Mouse (Mus musculus) megakaryocyte progenitor cell, adult 5-6 weeks (primary cell): ENCODE results near the gene Cebpa. TPM values are rescaled to one million over a fixed set of nuclear protein-coding genes. Genes with fewer than 3 reads are reported as not detected.
A peak's percentile ranks its signal among the peaks of the same experiment; 100 is the strongest.

ENCODE experiments used
- ATAC-seq: replicated peaks from 2 replicates; pipeline ENCODE4 v1.8.0; 2016; ENCODE audit warnings: mild to moderate bottlenecking, moderate TSS enrichment, inconsistent platforms; ENCODE audit not compliant: poor library complexity
- total RNA-seq, 2 experiments: library from RNA; stranded (forward) in 1 of 2; stranded (reverse) in 1 of 2; fragments of 157-497, 149-512 nt in 1 of 2; fragments of 200-1000 nt in 1 of 2; gene quantifications; 2 replicates each; pipeline versions ENCODE4 v1.2.3 to v1.2.4; 2015 to 2017

Cebpa gene
- total RNA-seq, 2 experiments from 2014 or later = 27.2 to 70.5 TPM

GRCm38 (mm10) chr7:35143864-35144618 lies 24.9 kb downstream of the Cebpa start:
- ATAC-seq = peak; percentile 15; the same call in 1 of the 2 replicates

- peak; percentile 35; the same call in 1 of the 2 replicates for ATAC-seq
Measured at GRCm38 (mm10) chr7:35145068-35145467, 26.0 kb downstream of the Cebpa start.

GRCm38 (mm10) chr7:35146269-35146668 lies 27.2 kb downstream of the Cebpa start:
- no peak for ATAC-seq

GRCm38 (mm10) chr7:35149616-35150433 lies 30.7 kb downstream of the Cebpa start:
- no peak for ATAC-seq

GRCm38 (mm10) chr7:35150860-35151259 lies 31.8 kb downstream of the Cebpa start:
- ATAC-seq = peak; percentile 69

GRCm38 (mm10) chr7:35154449-35154848 lies 35.4 kb downstream of the Cebpa start:
- 0 out of 2 replicates have a peak, but pooled peaks have one; percentile 3 for ATAC-seq

GRCm38 (mm10) chr7:35156561-35157477 lies 37.7 kb downstream of the Cebpa start:
- ATAC-seq = peak; percentile 68

GRCm38 (mm10) chr7:35157512-35157911 lies 38.4 kb downstream of the Cebpa start:
- ATAC-seq = peak; percentile 53

GRCm38 (mm10) chr7:35162443-35162842 lies 43.4 kb downstream of the Cebpa start:
- ATAC-seq = no peak

- no peak for ATAC-seq
Measured at GRCm38 (mm10) chr7:35163600-35163999, 44.5 kb downstream of the Cebpa start.

GRCm38 (mm10) chr7:35164131-35164530 lies 45.0 kb downstream of the Cebpa start:
- no peak for ATAC-seq

- ATAC-seq = peak; percentile 34
Measured at GRCm38 (mm10) chr7:35166988-35167387, 47.9 kb downstream of the Cebpa start.

- no peak for ATAC-seq
Measured at GRCm38 (mm10) chr7:35167925-35168324, 48.8 kb downstream of the Cebpa start.

- peak; percentile 82 for ATAC-seq
Measured at GRCm38 (mm10) chr7:35169341-35169740, 50.2 kb downstream of the Cebpa start.

Other genes with a start within 250 kb of the Cebpa start
- gene Pepd, start 206.9 kb upstream of the Cebpa start, total RNA-seq (2015) = 32.6 and 37.7 TPM in 2 replicates
- 30.8 and 40.6 TPM in 2 replicates for gene Pepd, start 206.9 kb upstream of the Cebpa start, total RNA-seq (2017)
- gene Cebpg, start 62.7 kb upstream of the Cebpa start, total RNA-seq (2015) = 16.7 and 17.1 TPM in 2 replicates
- 29.8 and 34.6 TPM in 2 replicates for gene Cebpg, start 62.7 kb upstream of the Cebpa start, total RNA-seq (2017)
- gene Slc7a10, start 67.1 kb downstream of the Cebpa start, total RNA-seq (2015) = not detected in 2 replicates
- gene Slc7a10, start 67.1 kb downstream of the Cebpa start, total RNA-seq (2017) = not detected in 2 replicates
- not detected in 2 replicates for gene Lrp3, start 96.2 kb downstream of the Cebpa start, total RNA-seq (2015)
- gene Lrp3, start 96.2 kb downstream of the Cebpa start, total RNA-seq (2017) = not detected in 2 replicates
- 12.2 and 13.0 TPM in 2 replicates for gene Gpatch1, start 199.1 kb downstream of the Cebpa start, total RNA-seq (2015)
- gene Gpatch1, start 199.1 kb downstream of the Cebpa start, total RNA-seq (2017) = 14.0 and 17.2 TPM in 2 replicates
- not detected in 2 replicates for gene Rhpn2, start 214.9 kb downstream of the Cebpa start, total RNA-seq (2015)
- gene Rhpn2, start 214.9 kb downstream of the Cebpa start, total RNA-seq (2017) = 0.10 TPM in 1 of 2 replicates, not detected in the other